Mouse (Mus musculus) C2C12 (cell line): ENCODE results near the gene March11.

Source experiments
- CTCF ChIP-seq: IDR thresholded peaks from one replicate; pipeline ENCODE4 v1.5.1; 2011; ENCODE audit not compliant: control insufficient read depth, insufficient read depth, insufficient read length
- MAX ChIP-seq: IDR thresholded peaks from one replicate; pipeline ENCODE4 v1.6.1; 2011; ENCODE audit warnings: mild to moderate bottlenecking, control low read depth

- TF ChIP-seq CTCF (no peak), MAX (no peak)
These were observed 32.8 kb upstream of the March11 start for GRCm38 (mm10) chr15:26276035-26276511.
